Mouse (Mus musculus) cerebellum, postnatal 4 days (tissue): ENCODE results near the gene Ctxn1.

Source experiments
- DNase-seq, 2 experiments: peaks; one replicate each; pipeline ENCODE4 v3.0.0; 2022; ENCODE audit warnings: low spot score in 2 of 2, mixed read lengths in 1 of 2

Ctxn1 gene

DNA sequence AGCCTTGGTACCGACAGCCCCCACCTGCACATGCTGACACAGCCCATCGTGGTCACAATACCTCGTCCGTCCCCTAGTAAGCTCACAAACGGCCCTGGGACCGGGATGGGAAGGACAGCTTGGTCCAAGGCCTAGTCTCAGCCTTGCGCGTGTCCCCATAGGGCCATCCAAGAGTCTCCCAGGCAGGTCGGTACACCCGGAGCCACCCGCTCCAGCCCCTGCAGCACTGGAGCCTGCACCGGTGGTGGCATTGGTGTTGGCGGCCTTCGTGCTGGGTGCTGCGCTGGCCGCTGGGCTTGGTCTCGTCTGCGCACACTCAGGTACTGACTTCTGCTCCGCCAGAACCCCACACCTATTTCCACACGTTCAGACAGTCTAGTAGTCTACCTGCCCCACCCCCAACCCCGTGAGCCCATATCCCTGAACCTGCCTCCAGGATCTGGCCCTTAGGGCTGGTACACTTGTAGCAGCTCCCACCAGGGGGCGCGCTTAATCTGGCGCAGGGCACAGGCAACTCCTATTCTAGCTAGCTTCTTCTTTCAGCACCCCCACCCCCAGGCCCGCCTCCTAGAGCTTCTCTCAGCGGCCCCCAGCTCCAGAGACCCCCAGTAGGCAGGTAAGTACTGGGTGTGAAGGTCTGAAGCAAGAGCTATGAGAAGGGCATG lies 8.6 kb downstream of the Ctxn1 start:
- DNase-seq = peak; percentile 75 to 82

GRCm38 (mm10) chr8:4249213-4249612 lies 9.9 kb downstream of the Ctxn1 start:
- no peak for DNase-seq

GRCm38 (mm10) chr8:4247951-4248540 lies 11.0 kb downstream of the Ctxn1 start, which contains the start of gene Tgfbr3l:
TSS of gene Tgfbr3l (plus strand) at chr8:4248214.
- DNase-seq = no peak

GRCm38 (mm10) chr8:4247241-4247640 lies 11.8 kb downstream of the Ctxn1 start:
- DNase-seq = no peak

DNA sequence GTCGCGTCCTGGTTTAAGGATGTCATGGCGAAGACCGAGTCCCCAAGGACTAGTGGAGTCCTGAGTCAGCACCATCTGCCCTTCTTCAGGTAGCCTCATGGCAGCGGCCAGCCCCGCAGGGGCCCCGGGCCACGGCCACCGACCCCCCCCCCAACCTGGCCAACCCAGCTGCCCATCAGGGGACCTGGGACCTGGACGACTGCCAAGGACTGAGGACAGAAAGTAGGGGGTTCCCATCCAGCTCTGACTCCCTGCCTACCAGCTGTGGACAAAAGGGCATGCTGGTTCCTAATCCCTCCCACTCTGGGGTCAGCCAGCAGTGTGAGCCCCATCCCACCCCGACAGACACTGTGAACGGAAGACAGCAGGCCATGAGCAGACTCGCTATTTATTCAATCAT lies 13.3 kb downstream of the Ctxn1 start:
- DNase-seq = no peak

DNA sequence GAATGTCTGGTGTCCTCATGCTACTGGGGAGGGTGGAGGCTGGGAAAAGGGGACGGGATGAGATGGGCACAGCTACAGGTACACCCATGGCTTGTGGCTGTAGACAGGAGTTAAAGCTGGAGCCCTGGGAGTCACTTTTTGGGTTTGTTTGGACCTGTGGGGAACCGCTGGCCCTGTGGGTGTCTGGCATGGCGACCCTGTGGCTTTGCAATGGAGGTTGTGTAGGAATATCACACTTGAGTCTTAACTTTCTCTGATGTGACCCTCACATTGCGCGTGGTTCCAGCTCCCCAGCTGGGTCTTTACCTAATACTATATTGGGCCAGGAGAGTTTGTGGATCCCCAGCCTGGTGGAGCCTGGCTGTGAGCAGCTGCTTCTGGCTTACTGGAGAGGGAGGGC lies 14.0 kb downstream of the Ctxn1 start:
- DNase-seq = no peak

- DNase-seq = no peak
Observed at GRCm38 (mm10) chr8:4239193-4239890, 19.7 kb downstream of the Ctxn1 start.

- DNase-seq = peak; percentile 100
Observed at GRCm38 (mm10) chr8:4238434-4239192, 20.5 kb downstream of the Ctxn1 start, which contains the start of the genes Map2k7 and Gm49320. TSS of gene Map2k7 (plus strand) at chr8:4238740. TSS of gene Gm49320 (plus strand) at chr8:4238865.

DNA sequence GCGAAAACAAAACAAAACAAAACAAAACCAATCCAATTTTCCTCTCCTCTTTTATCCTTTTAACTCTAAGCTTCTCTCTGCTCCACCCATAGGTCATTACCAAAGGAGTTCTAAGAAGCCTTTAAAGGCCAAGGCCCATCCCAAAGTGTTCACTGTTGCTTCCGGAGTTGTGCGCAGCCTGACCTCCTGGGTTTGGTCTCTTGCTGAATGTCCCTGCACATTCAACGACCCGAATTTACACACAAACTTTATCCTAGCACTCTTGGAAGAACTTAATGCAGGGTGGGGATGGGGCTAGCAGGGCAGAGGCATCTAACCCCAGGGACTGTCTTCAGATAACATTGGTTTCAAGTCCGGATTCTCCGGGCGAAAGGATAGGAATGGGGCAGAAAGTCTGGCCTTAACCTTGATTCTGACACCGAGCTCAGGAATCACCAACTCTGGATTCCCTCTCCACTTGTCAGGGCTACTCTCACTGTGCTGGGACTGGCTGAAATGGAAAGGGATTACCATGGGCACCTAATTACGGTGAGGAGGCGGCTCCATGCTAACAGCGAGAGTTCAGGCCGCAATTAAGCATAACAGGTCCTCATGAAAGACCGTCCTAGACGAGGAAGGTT lies 21.1 kb downstream of the Ctxn1 start:
- no peak for DNase-seq

DNA sequence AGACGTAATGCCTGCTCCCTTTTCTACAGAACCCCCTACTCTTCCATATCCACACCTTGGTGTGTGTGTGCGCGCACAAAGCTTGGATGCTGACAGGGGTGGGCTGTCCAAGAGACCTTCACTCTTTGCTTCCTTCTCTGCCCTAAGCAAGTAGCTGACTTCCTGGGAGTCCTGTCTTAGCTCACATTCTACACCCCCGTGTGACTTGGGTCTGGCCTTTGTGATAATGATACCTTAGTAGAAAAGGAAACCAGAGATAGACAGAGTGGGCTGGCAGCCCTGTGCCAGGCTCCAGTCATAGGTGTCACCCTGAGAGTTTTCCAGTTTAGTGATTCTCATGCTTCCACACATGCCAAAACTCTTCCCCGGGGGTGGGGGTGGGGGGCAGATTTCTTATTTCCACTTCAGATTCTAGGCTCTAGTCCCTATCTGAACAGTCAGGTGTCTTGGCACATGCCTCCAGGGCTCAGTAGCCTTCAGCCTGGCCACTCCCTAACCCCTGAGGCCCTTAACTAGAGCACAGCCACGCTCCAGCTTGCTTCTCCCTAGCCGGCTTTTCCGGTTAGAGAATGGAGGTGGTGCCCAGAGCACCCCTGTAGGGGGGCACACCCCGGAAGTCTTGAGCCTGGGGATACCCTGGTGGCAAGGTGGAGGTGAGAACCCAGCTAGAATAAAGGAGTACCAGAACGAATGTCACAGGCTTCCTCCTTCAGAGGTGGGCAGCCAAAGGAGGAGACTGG lies 28.3 kb downstream of the Ctxn1 start:
- DNase-seq = no peak

GRCm38 (mm10) chr8:4229784-4230183 lies 29.3 kb downstream of the Ctxn1 start:
- DNase-seq = no peak

GRCm38 (mm10) chr8:4227919-4228318 lies 31.2 kb downstream of the Ctxn1 start:
- no peak for DNase-seq

- no peak for DNase-seq
Observed at GRCm38 (mm10) chr8:4226739-4227347, 32.2 kb downstream of the Ctxn1 start, which contains the start of gene Lrrc8e. TSS of gene Lrrc8e (plus strand) at chr8:4226827.

- no peak for DNase-seq
Observed at GRCm38 (mm10) chr8:4226323-4226722, 32.8 kb downstream of the Ctxn1 start.

DNA sequence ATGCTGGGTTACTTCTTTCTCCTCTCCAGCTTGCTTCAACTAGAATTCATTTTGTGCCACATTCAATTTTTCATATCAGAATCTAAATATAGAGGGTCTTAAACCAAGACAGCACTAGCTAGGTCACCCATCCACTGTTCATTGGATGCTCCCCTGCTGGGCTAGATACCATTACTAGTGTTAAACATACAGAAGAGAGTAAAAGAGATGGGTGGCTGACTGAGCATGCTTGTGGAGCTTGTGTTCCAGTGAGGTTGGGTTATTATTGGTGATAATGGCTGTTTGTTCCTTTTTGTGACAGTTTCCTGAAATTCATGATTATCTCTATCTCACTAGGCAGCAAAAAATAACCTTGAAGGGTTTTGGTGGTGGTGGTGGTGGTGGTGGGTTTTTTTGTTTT lies 37.0 kb downstream of the Ctxn1 start:
- no peak for DNase-seq

GRCm38 (mm10) chr8:4219617-4220016 lies 39.5 kb downstream of the Ctxn1 start:
- DNase-seq = no peak

GRCm38 (mm10) chr8:4216791-4217621 lies 42.1 kb downstream of the Ctxn1 start, which contains the start of gene Prr36:
TSS of gene Prr36 (minus strand) at chr8:4217459.
- DNase-seq = peak; percentile 52 to 79

DNA sequence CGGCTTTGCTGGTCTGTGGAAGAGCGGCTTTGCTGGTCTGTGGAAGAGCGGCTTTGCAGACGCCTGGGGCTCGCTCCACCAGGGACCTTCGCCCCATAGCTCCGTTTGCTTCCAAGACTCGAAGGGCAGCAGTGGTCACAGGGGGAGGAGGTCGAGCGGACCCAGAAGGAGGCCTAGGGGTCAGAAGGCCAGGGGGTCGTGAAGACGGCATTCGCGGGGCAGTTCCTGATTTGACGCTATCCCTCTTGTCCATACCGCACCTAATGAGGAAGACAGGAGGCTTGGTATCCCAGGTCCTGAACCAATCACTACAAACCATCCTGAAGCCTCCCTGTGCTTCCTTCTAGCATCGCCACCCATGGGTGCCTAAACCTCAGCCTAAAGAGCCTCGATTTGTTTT lies 42.8 kb downstream of the Ctxn1 start:
- no peak for DNase-seq
